Mouse (Mus musculus): ENCODE data around the gene Ddx54. TPM values are rescaled to one million over a fixed set of nuclear protein-coding genes. Genes with fewer than 3 reads are reported as not detected.

Gene Ddx54
- polyA plus RNA-seq (2012; rRNA removed) (9.9 and 12.4 TPM in 2 replicates), polyA plus RNA-seq (2014; fragmentation: Nextera tagmentation; extraction: Ambion mirVana) (9.9 and 10.1 TPM in 2 replicates)

DNA sequence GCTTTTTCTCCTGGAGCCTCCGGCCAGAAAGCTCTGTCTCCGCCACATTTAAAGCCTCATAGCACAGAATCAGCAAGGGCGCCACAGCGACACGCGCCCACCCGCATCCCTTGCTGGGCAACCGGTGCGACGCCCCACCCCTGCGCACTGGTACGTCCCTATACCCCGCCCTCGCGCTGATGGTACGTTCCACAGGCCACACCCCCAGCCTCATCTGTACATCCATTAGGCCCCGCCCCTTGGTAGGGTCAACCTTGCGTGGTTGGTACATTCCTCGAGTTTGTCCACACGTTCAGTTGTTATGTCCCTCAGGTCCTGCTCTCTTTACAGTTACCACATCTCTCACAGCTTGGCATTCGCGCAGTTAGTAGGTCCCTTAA, at the start of gene Ddx54, which contains the start of gene Rita1:
Ddx54 (plus strand) TSS at position 298 of the 380 bp plus-strand sequence.
Rita1 (minus strand) TSS at position 148 of the 380 bp plus-strand sequence.
- under 1% methylated on average over 22 of the region's 22 CpGs for WGBS (ENCODE audit: insufficient replicate concordance)
- Histone ChIP-seq H3K36me3 (replicated peaks; ENCODE audit: control insufficient read depth, insufficient read depth, low read depth) (no peaks in the 10 kb centered on the region), H3K9me3 (ENCODE audit: control insufficient read depth, low read length) (no peaks in the 10 kb centered on the region), H3K27ac (peak within 1 kb of the TSS; percentile 53), H3K9ac (replicated peaks) (peak within 1 kb of the TSS; percentile 65), H3K27me3 (ENCODE audit: control insufficient read depth, insufficient read depth, low read length) (no peaks in the 10 kb centered on the region), H3K4me3 (ENCODE audit: insufficient read depth in 1 of 2, low read depth in 2 of 2, low read length in 2 of 2) (peak within 1 kb of the TSS; percentile 78 to 84), H3K4me2 (ENCODE audit: low read depth) (peak within 1 kb of the TSS; percentile 96), H3K4me1 (replicated peaks; ENCODE audit: control insufficient read depth in 2 of 2, insufficient read depth in 2 of 2, low read length in 1 of 2) (peaks cover 3 to 10% of the 10 kb centered on the region in 2 experiments)
- DNase-seq (ENCODE audit: low read depth in 3 of 3, low spot score in 3 of 3) (peak in 2 of 3 experiments; percentile 86 to 91), ATAC-seq (ENCODE audit: insufficient read depth) (peak; percentile 78)
- TF ChIP-seq CTCF (IDR thresholded peaks at IDR 0.05; ENCODE audit: low read depth) (no peak), EP300 (IDR thresholded peaks at IDR 0.05; ENCODE audit: low read depth) (peak; percentile 50)

DNA sequence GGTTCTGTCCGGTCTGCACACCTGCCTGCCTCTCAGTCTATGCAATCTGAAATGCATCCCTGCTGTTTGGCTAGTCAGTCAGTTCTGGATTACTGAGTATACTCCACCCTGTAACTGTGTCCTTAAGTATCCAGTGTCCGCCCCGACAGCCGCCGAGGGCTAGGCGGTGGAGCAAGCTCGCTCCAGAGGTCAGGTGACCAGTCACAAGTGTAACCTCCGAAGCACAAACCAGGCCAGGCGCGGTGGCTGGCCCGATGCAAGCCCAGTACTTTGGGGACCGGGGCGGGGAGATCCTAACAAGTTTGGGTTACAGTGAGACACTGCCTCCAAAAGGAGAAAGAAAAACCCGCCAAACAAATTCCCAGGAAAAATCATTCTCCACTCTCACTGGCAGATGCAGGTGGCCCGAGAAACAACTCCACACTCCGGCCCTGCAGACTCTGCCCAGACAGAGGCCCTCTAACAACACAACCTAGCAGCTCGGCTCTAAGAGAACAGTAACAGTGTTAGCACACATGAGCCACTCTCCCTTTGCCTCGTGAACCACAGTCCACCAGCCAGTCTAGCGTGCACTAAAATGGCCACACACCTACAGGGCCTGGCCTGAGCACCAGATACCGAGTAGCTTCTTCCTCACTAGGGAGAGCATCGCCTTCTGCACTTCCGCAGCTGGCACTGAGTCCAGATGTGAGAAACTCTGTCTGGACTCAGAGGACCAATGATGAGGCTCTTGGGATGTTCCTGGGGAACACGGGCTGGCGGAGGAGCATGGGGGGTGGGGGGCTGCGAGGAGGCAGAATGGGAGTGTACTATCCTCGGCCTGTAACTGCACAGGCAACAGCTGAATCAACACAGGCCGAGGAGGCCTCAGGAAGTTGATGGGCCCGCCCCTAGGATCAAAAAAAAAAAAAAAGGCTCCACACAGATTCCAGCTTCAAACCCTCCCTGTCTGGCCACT, 49.3 kb upstream of the Ddx54 start:
- WGBS (ENCODE audit: insufficient replicate concordance): 61% methylated on average over 28 of the region's 28 CpGs
- DNase-seq (ENCODE audit: low read depth in 3 of 3, low spot score in 3 of 3) (no peak), ATAC-seq (ENCODE audit: insufficient read depth) (no peak)
- no peak for TF ChIP-seq CTCF (IDR thresholded peaks at IDR 0.05; ENCODE audit: low read depth)
- no peak for TF ChIP-seq EP300 (IDR thresholded peaks at IDR 0.05; ENCODE audit: low read depth)
- Histone ChIP-seq H3K36me3 (replicated peaks; ENCODE audit: control insufficient read depth, insufficient read depth, low read depth) (no peaks in the 10 kb centered on the region), H3K27ac (no peak overlapping the region), H3K4me3 (ENCODE audit: insufficient read depth in 1 of 2, low read depth in 2 of 2, low read length in 2 of 2) (no peak overlapping the region), H3K4me2 (ENCODE audit: low read depth) (no peak overlapping the region), H3K9ac (replicated peaks) (no peak overlapping the region), H3K4me1 (replicated peaks; ENCODE audit: control insufficient read depth in 2 of 2, insufficient read depth in 2 of 2, low read length in 1 of 2) (peaks cover 7 to 27% of the 10 kb centered on the region in 2 experiments), H3K27me3 (ENCODE audit: control insufficient read depth, insufficient read depth, low read length) (no peaks in the 10 kb centered on the region), H3K9me3 (ENCODE audit: control insufficient read depth, low read length) (no peaks in the 10 kb centered on the region)

DNA sequence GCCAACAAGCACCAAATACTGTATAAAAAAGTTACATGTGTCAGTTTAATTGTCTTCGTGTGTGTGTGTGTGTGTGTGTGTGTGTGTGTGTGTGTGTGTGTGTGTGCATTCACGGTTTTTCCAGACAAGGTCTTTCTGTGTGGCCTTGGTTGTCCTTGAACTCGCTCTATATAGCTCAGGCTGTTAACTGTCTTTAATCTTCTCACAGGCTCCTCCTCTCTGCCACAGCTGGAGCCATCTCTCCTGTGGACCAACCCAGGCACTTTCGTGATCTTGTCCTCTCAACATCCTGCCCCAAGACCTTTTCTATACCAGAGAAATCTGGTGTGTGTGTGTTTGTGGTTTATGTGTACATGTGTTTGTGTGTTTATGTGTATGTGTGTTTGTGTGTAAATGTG, 48.6 kb upstream of the Ddx54 start:
- Histone ChIP-seq H3K4me1 (replicated peaks; ENCODE audit: control insufficient read depth in 2 of 2, insufficient read depth in 2 of 2, low read length in 1 of 2) (peaks cover 5 to 26% of the 10 kb centered on the region in 2 experiments), H3K4me3 (ENCODE audit: insufficient read depth in 1 of 2, low read depth in 2 of 2, low read length in 2 of 2) (no peak overlapping the region), H3K4me2 (ENCODE audit: low read depth) (no peak overlapping the region), H3K9ac (replicated peaks) (no peak overlapping the region), H3K36me3 (replicated peaks; ENCODE audit: control insufficient read depth, insufficient read depth, low read depth) (no peaks in the 10 kb centered on the region), H3K27me3 (ENCODE audit: control insufficient read depth, insufficient read depth, low read length) (no peaks in the 10 kb centered on the region), H3K9me3 (ENCODE audit: control insufficient read depth, low read length) (no peaks in the 10 kb centered on the region), H3K27ac (no peak overlapping the region)
- DNase-seq (ENCODE audit: low read depth in 3 of 3, low spot score in 3 of 3): no peak
- no peak for ATAC-seq (ENCODE audit: insufficient read depth)
- WGBS (ENCODE audit: insufficient replicate concordance): 37% methylated on average over 4 of the region's 4 CpGs
- TF ChIP-seq CTCF (IDR thresholded peaks at IDR 0.05; ENCODE audit: low read depth) (no peak), EP300 (IDR thresholded peaks at IDR 0.05; ENCODE audit: low read depth) (no peak)

DNA sequence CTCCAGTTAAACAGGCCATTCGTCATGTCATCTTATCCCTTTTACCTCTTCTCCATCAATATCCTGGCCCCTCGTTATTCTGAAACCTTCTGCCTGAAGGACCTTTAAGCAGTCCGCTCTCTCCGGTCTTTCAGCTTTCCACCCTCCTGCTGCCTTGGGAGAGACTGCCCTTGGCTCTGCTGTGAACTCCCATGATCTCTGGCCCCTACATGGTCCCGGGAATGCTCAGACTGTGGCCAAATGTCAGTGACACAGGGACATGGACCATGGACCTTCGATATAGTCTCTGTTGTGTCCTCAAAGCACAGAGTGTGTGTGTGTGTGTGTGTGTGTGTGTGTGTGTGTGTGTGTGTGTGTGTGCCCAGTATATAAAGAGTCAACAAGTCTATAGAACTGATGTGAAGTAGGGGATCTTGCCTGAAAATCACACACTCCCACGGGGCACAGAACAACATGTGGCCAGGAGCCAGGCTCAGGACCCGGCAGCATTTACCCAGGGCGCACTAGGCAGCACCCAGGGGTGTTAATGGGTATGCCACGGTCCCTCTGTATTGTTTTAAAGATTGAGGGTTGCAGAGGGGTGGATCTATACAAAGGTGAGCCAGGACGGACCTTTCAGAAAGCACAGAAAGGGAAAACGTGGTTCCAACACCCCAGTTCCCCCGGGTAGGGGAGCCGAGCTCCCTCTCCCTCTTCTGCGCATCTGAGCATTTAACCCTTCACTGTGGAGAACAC, 47.2 kb upstream of the Ddx54 start:
- peaks cover 4 to 20% of the 10 kb centered on the region in 2 experiments for H3K4me1 ChIP-seq (replicated peaks; ENCODE audit: control insufficient read depth in 2 of 2, insufficient read depth in 2 of 2, low read length in 1 of 2)
- ATAC-seq (ENCODE audit: insufficient read depth): peak; percentile 25; the same call in 1 of the 2 replicates
- 71% methylated on average over 15 of the region's 15 CpGs for WGBS (ENCODE audit: insufficient replicate concordance)
- H3K27ac ChIP-seq: no peak overlapping the region
- TF ChIP-seq CTCF (IDR thresholded peaks at IDR 0.05; ENCODE audit: low read depth) (no peak), EP300 (IDR thresholded peaks at IDR 0.05; ENCODE audit: low read depth) (no peak)
- H3K9me3 ChIP-seq (ENCODE audit: control insufficient read depth, low read length): no peaks in the 10 kb centered on the region
- DNase-seq (ENCODE audit: low read depth in 3 of 3, low spot score in 3 of 3): no peak
- no peak overlapping the region for H3K4me3 ChIP-seq (ENCODE audit: insufficient read depth in 1 of 2, low read depth in 2 of 2, low read length in 2 of 2)
- H3K36me3 ChIP-seq (replicated peaks; ENCODE audit: control insufficient read depth, insufficient read depth, low read depth): no peaks in the 10 kb centered on the region
- no peaks in the 10 kb centered on the region for H3K27me3 ChIP-seq (ENCODE audit: control insufficient read depth, insufficient read depth, low read length)
- no peak overlapping the region for H3K4me2 ChIP-seq (ENCODE audit: low read depth)
- H3K9ac ChIP-seq (replicated peaks): no peak overlapping the region

Measured in liver, embryonic 14.5 days (tissue).